Mouse (Mus musculus): ENCODE data around the gene Samm50. TPM values are rescaled to one million over a fixed set of nuclear protein-coding genes. Genes with fewer than 3 reads are reported as not detected.

Samm50 gene
- polyA plus RNA-seq, 1 experiment from 2014 or later = 112 TPM

- H3K4me1 ChIP-seq = peaks cover 55% of the 10 kb centered on the region
- WGBS (ENCODE audit: insufficient replicate concordance) = 5% methylated on average over 5 of the region's 5 CpGs
- H3K27ac ChIP-seq = peak overlapping the region; percentile 92
- H3K4me2 ChIP-seq = peak overlapping the region; percentile 88
- peak overlapping the region; percentile 73 for H3K9ac ChIP-seq
- H3K36me3 ChIP-seq = peaks cover 5% of the 10 kb centered on the region; the same call in 1 of the 2 replicates
- H3K27me3 ChIP-seq (replicated peaks) = peaks cover 13% of the 10 kb centered on the region
- peak; percentile 78 for ATAC-seq
- peak overlapping the region; percentile 75 for H3K4me3 ChIP-seq
- no peaks in the 10 kb centered on the region for H3K9me3 ChIP-seq (replicated peaks)
These were observed 38.6 kb downstream of the Samm50 start for GRCm38 (mm10) chr15:84230661-84231060.

GRCm38 (mm10) chr15:84231113-84231712, 39.2 kb downstream of the Samm50 start:
- Histone ChIP-seq H3K36me3 (peaks cover 5% of the 10 kb centered on the region; the same call in 1 of the 2 replicates), H3K27me3 (replicated peaks) (peaks cover 7% of the 10 kb centered on the region), H3K9ac (peak overlapping the region; percentile 73), H3K4me1 (peaks cover 58% of the 10 kb centered on the region), H3K9me3 (replicated peaks) (no peaks in the 10 kb centered on the region), H3K4me2 (peak overlapping the region; percentile 88), H3K27ac (peak overlapping the region; percentile 92), H3K4me3 (peak overlapping the region; percentile 75)
- peak; percentile 94 for ATAC-seq
- 1% methylated on average over 16 of the region's 16 CpGs for WGBS (ENCODE audit: insufficient replicate concordance)

GRCm38 (mm10) chr15:84231721-84232561, 39.9 kb downstream of the Samm50 start, which contains the start of gene Parvb:
Parvb (plus strand) TSS chr15:84232043.
- Histone ChIP-seq H3K27ac (peak within 1 kb of the TSS; percentile 92), H3K9ac (peak within 1 kb of the TSS; percentile 73), H3K4me3 (peak within 1 kb of the TSS; percentile 75), H3K4me2 (peak within 1 kb of the TSS; percentile 88), H3K4me1 (peaks cover 62% of the 10 kb centered on the region), H3K9me3 (replicated peaks) (no peaks in the 10 kb centered on the region), H3K27me3 (replicated peaks) (no peaks in the 10 kb centered on the region; the same call in 1 of the 2 replicates), H3K36me3 (peaks cover 5% of the 10 kb centered on the region; the same call in 1 of the 2 replicates)
- peak; percentile 75 for ATAC-seq
- under 1% methylated on average over 53 of the region's 53 CpGs for WGBS (ENCODE audit: insufficient replicate concordance)

GRCm38 (mm10) chr15:84232609-84233008, 40.6 kb downstream of the Samm50 start:
- H3K4me3 ChIP-seq = peak overlapping the region; percentile 75
- WGBS (ENCODE audit: insufficient replicate concordance) = 35% methylated on average over 8 of the region's 8 CpGs
- peaks cover 5% of the 10 kb centered on the region; the same call in 1 of the 2 replicates for H3K36me3 ChIP-seq
- no peaks in the 10 kb centered on the region for H3K9me3 ChIP-seq (replicated peaks)
- H3K9ac ChIP-seq = peak overlapping the region; percentile 73
- peak overlapping the region; percentile 34 for H3K27ac ChIP-seq
- ATAC-seq = no peak
- H3K4me2 ChIP-seq = peak overlapping the region; percentile 88
- peaks cover 62% of the 10 kb centered on the region for H3K4me1 ChIP-seq
- peaks cover 3% of the 10 kb centered on the region; the same call in 1 of the 2 replicates for H3K27me3 ChIP-seq (replicated peaks)

- H3K9me3 ChIP-seq (replicated peaks) = no peaks in the 10 kb centered on the region
- H3K4me2 ChIP-seq = peak overlapping the region; percentile 8; the same call in 1 of the 2 replicates
- peaks cover 5% of the 10 kb centered on the region; the same call in 1 of the 2 replicates for H3K36me3 ChIP-seq
- no peak for ATAC-seq
- H3K9ac ChIP-seq = no peak overlapping the region
- peaks cover 20% of the 10 kb centered on the region for H3K27me3 ChIP-seq (replicated peaks)
- peaks cover 74% of the 10 kb centered on the region for H3K4me1 ChIP-seq
- H3K27ac ChIP-seq = peak overlapping the region; percentile 20; the same call in 1 of the 2 replicates
- H3K4me3 ChIP-seq = no peak overlapping the region
- WGBS (ENCODE audit: insufficient replicate concordance) = 71% methylated on average over 7 of the region's 7 CpGs
These were observed 42.9 kb downstream of the Samm50 start for GRCm38 (mm10) chr15:84234794-84235581.

GRCm38 (mm10) chr15:84235646-84236045, 43.6 kb downstream of the Samm50 start:
- ATAC-seq = no peak
- Histone ChIP-seq H3K9ac (no peak overlapping the region), H3K4me2 (peak overlapping the region; percentile 8; the same call in 1 of the 2 replicates), H3K27ac (no peak overlapping the region), H3K27me3 (replicated peaks) (peaks cover 23% of the 10 kb centered on the region), H3K9me3 (replicated peaks) (no peaks in the 10 kb centered on the region), H3K4me3 (no peak overlapping the region), H3K4me1 (peaks cover 67% of the 10 kb centered on the region), H3K36me3 (peaks cover 5% of the 10 kb centered on the region; the same call in 1 of the 2 replicates)
- 36% methylated on average over 7 of the region's 7 CpGs for WGBS (ENCODE audit: insufficient replicate concordance)

GRCm38 (mm10) chr15:84238552-84238951, 46.5 kb downstream of the Samm50 start:
- Histone ChIP-seq H3K4me3 (no peak overlapping the region), H3K4me1 (peaks cover 40% of the 10 kb centered on the region), H3K4me2 (0 out of 2 replicates have a peak overlapping the region, but pooled peaks have one; percentile 40), H3K9me3 (replicated peaks) (no peaks in the 10 kb centered on the region), H3K27me3 (replicated peaks) (peaks cover 24% of the 10 kb centered on the region), H3K36me3 (peaks cover 5% of the 10 kb centered on the region; the same call in 1 of the 2 replicates), H3K27ac (no peak overlapping the region), H3K9ac (no peak overlapping the region)
- ATAC-seq = no peak
- 60% methylated on average over 15 of the region's 15 CpGs for WGBS (ENCODE audit: insufficient replicate concordance)

- Histone ChIP-seq H3K4me3 (no peak overlapping the region), H3K27ac (no peak overlapping the region), H3K4me2 (peak overlapping the region; percentile 40), H3K9ac (no peak overlapping the region), H3K36me3 (peaks cover 5% of the 10 kb centered on the region; the same call in 1 of the 2 replicates), H3K4me1 (peaks cover 36% of the 10 kb centered on the region), H3K27me3 (replicated peaks) (peaks cover 24% of the 10 kb centered on the region), H3K9me3 (replicated peaks) (no peaks in the 10 kb centered on the region)
- 16% methylated on average over 16 of the region's 16 CpGs for WGBS (ENCODE audit: insufficient replicate concordance)
- ATAC-seq = no peak
These were observed 47.0 kb downstream of the Samm50 start for GRCm38 (mm10) chr15:84238991-84239401.

- Histone ChIP-seq H3K27me3 (replicated peaks) (peaks cover 24% of the 10 kb centered on the region), H3K9ac (no peak overlapping the region), H3K9me3 (replicated peaks) (no peaks in the 10 kb centered on the region), H3K4me1 (peaks cover 21% of the 10 kb centered on the region), H3K4me3 (no peak overlapping the region), H3K4me2 (no peak overlapping the region), H3K36me3 (no peaks in the 10 kb centered on the region), H3K27ac (no peak overlapping the region)
- WGBS (ENCODE audit: insufficient replicate concordance) = 59% methylated on average over 7 of the region's 7 CpGs
- no peak for ATAC-seq
These were observed 49.5 kb downstream of the Samm50 start for GRCm38 (mm10) chr15:84241520-84241919.

GRCm38 (mm10) chr15:84245104-84245503, 53.1 kb downstream of the Samm50 start:
- no peak overlapping the region for H3K9ac ChIP-seq
- no peaks in the 10 kb centered on the region for H3K4me1 ChIP-seq
- H3K27me3 ChIP-seq (replicated peaks) = 0 out of 2 replicates have a peak, but pooled peaks cover 3% of the 10 kb centered on the region
- peaks cover 7% of the 10 kb centered on the region for H3K9me3 ChIP-seq (replicated peaks)
- H3K4me2 ChIP-seq = no peak overlapping the region
- no peak overlapping the region for H3K4me3 ChIP-seq
- whole genome bisulfite sequencing (ENCODE audit: insufficient replicate concordance) = 74% methylated on average over 7 of the region's 7 CpGs
- H3K27ac ChIP-seq = no peak overlapping the region
- peaks cover 6% of the 10 kb centered on the region; the same call in 1 of the 2 replicates for H3K36me3 ChIP-seq
- no peak for ATAC-seq

- H3K27ac ChIP-seq = no peak overlapping the region
- H3K4me3 ChIP-seq = no peak overlapping the region
- no peak for ATAC-seq
- H3K4me1 ChIP-seq = no peaks in the 10 kb centered on the region
- H3K4me2 ChIP-seq = no peak overlapping the region
- H3K9ac ChIP-seq = no peak overlapping the region
- H3K9me3 ChIP-seq (replicated peaks) = peaks cover 7% of the 10 kb centered on the region
- H3K27me3 ChIP-seq (replicated peaks) = no peaks in the 10 kb centered on the region
- H3K36me3 ChIP-seq = peaks cover 6% of the 10 kb centered on the region; the same call in 1 of the 2 replicates
- 91% methylated on average over 6 of the region's 6 CpGs for WGBS (ENCODE audit: insufficient replicate concordance)
These were observed 54.2 kb downstream of the Samm50 start for GRCm38 (mm10) chr15:84246195-84246594.

Data from liver, embryonic 12.5 days (tissue).